Comparison of ENCODE assay signal across 13 mouse cellular contexts in genomic region chr8:45380598-45380997, GRCm38 (mm10). TPM values are rescaled to one million over a fixed set of nuclear protein-coding genes. Genes with fewer than 3 reads are reported as not detected.
DNase-seq lines count a peak whose midpoint lies in the region; ATAC-seq and TF ChIP-seq lines count a peak whose summit lies in the region.
"Had no signal": no experiment of that assay in that cellular context is flagged by ENCODE, and none has a peak within 500 bp of the region (broad histone marks: within the 10 kb centered on the region; RNA-seq: fewer than 3 reads in every experiment).

No protein-coding gene starts in this region.

- H3K36me3 ChIP-seq in heart, embryonic 10.5 days: no peaks in the 10 kb centered on the region
- H3K36me3 ChIP-seq in lung, embryonic 16.5 days (ENCODE audit: control insufficient read depth, insufficient read depth, low read length): no peaks in the 10 kb centered on the region
- H3K36me3 ChIP-seq in limb, embryonic 12.5 days: no peaks in the 10 kb centered on the region
- H3K36me3 ChIP-seq in stomach, postnatal 0 days (ENCODE audit: control insufficient read depth, insufficient read depth, low read length): no peaks in the 10 kb centered on the region
- H3K36me3 ChIP-seq: liver, embryonic 15.5 days had no signal

- H3K9ac ChIP-seq in lung, embryonic 16.5 days (ENCODE audit: low read length): no peak overlapping the region
- no peak overlapping the region for H3K9ac ChIP-seq in limb, embryonic 12.5 days (replicated peaks)
- no peak overlapping the region for H3K9ac ChIP-seq in stomach, postnatal 0 days (ENCODE audit: low read length)
- H3K9ac ChIP-seq: liver, embryonic 15.5 days had no signal

- 11% methylated on average over 4 of the region's 4 CpGs for WGBS in heart, embryonic 10.5 days
- WGBS in lung, embryonic 16.5 days: 13% methylated on average over 4 of the region's 4 CpGs
- 40% methylated on average over 4 of the region's 4 CpGs for WGBS in lung, adult 2 months
- 24% methylated on average over 4 of the region's 4 CpGs for WGBS in limb, embryonic 12.5 days
- 46% methylated on average over 4 of the region's 4 CpGs for WGBS in stomach, postnatal 0 days

- TF ChIP-seq CTCF in lung, adult 2 months (IDR thresholded peaks at IDR 0.05; ENCODE audit: insufficient read depth, low read length): no peak
- TF ChIP-seq CTCF in stomach, postnatal 0 days (IDR thresholded peaks at IDR 0.05; ENCODE audit: low read depth): no peak
- TF ChIP-seq CTCF in layer of hippocampus, adult 2 months (conservative IDR thresholded peaks at IDR 0.05): no peak

- ATAC-seq in lung, embryonic 16.5 days (ENCODE audit: low read depth): no peak
- no peak for ATAC-seq in limb, embryonic 12.5 days (ENCODE audit: insufficient number of reproducible peaks, insufficient read depth, low FRiP score, low TSS enrichment, low read depth)
- no peak for ATAC-seq in stomach, postnatal 0 days (ENCODE audit: low FRiP score, low TSS enrichment)

- H3K27me3 ChIP-seq in heart, embryonic 10.5 days (ENCODE audit: insufficient read depth, poor library complexity, severe bottlenecking): peaks cover 12% of the 10 kb centered on the region
- peaks cover 9% of the 10 kb centered on the region for H3K27me3 ChIP-seq in lung, embryonic 16.5 days (ENCODE audit: control insufficient read depth, insufficient read depth, low read depth, low read length)
- peaks cover 18% of the 10 kb centered on the region for H3K27me3 ChIP-seq in limb, embryonic 12.5 days
- no peaks in the 10 kb centered on the region for H3K27me3 ChIP-seq in stomach, postnatal 0 days (ENCODE audit: control insufficient read depth, insufficient read depth, low read length)

- peak overlapping the region; percentile 66; the same call in 1 of the 2 replicates for H3K4me2 ChIP-seq in lung, embryonic 16.5 days (ENCODE audit: low read depth, low read length)
- peak overlapping the region; percentile 88 for H3K4me2 ChIP-seq in limb, embryonic 12.5 days
- H3K4me2 ChIP-seq in stomach, postnatal 0 days (replicated peaks; ENCODE audit: low read depth): no peak overlapping the region

- intact Hi-C loops in heart, postnatal 36 days (cut with DNase I): no loop called here

- no peak overlapping the region for H3K27ac ChIP-seq in heart, embryonic 10.5 days
- H3K27ac ChIP-seq in lung, embryonic 16.5 days (ENCODE audit: low read length): no peak overlapping the region
- H3K27ac ChIP-seq in limb, embryonic 12.5 days: no peak overlapping the region
- no peak overlapping the region for H3K27ac ChIP-seq in stomach, postnatal 0 days (replicated peaks)
- no peak overlapping the region for H3K27ac ChIP-seq in layer of hippocampus, adult 2 months
- H3K27ac ChIP-seq: liver, embryonic 15.5 days had no signal

- TF ChIP-seq POLR2A in lung, adult 2 months (IDR thresholded peaks at IDR 0.05; ENCODE audit: borderline replicate concordance, extremely low read depth, low read depth, low read length): no peak

- no peak for TF ChIP-seq EP300 in stomach, postnatal 0 days (optimal IDR thresholded peaks at IDR 0.05)

- H3K9me3 ChIP-seq in heart, embryonic 10.5 days: no peaks in the 10 kb centered on the region
- no peaks in the 10 kb centered on the region for H3K9me3 ChIP-seq in lung, embryonic 16.5 days (ENCODE audit: control insufficient read depth, low read length)
- H3K9me3 ChIP-seq in limb, embryonic 12.5 days: no peaks in the 10 kb centered on the region
- H3K9me3 ChIP-seq in stomach, postnatal 0 days (ENCODE audit: control insufficient read depth, low read length): no peaks in the 10 kb centered on the region
- H3K9me3 ChIP-seq: liver, embryonic 15.5 days had no signal

- no peak for DNase-seq in heart, embryonic 10.5 days (ENCODE audit: low spot score)
- DNase-seq in heart, postnatal 36 days: no peak
- DNase-seq in lung, adult 2 months: no peak
- DNase-seq in stomach, postnatal 0 days (ENCODE audit: low spot score): no peak
- no peak for DNase-seq in layer of hippocampus, adult 2 months (ENCODE audit: low spot score in 2 of 2)
- DNase-seq in urinary bladder, postnatal 10 days (ENCODE audit: low spot score): no peak
- DNase-seq: adrenal gland, postnatal 25 days; gastrocnemius, postnatal 10 days; thymus, postnatal 14 days had no signal

- peak overlapping the region; percentile 62; the same call in 1 of the 2 replicates for H3K4me3 ChIP-seq in heart, embryonic 10.5 days
- H3K4me3 ChIP-seq in lung, embryonic 16.5 days (ENCODE audit: low read length): peak overlapping the region; percentile 40; the same call in 1 of the 2 replicates
- H3K4me3 ChIP-seq in lung, adult 2 months (replicated peaks; ENCODE audit: extremely low read depth, low read depth, low read length): no peak overlapping the region
- peak overlapping the region; percentile 46; the same call in 1 of the 2 replicates for H3K4me3 ChIP-seq in limb, embryonic 12.5 days (replicated peaks)
- H3K4me3 ChIP-seq in stomach, postnatal 0 days (ENCODE audit: low read depth, low read length): peak overlapping the region; percentile 36; the same call in 1 of the 2 replicates
- no peak overlapping the region for H3K4me3 ChIP-seq in layer of hippocampus, adult 2 months
- H3K4me3 ChIP-seq: liver, embryonic 15.5 days had no signal

- H3K4me1 ChIP-seq in heart, embryonic 10.5 days: peaks cover 15% of the 10 kb centered on the region
- H3K4me1 ChIP-seq in lung, embryonic 16.5 days (replicated peaks; ENCODE audit: control insufficient read depth, insufficient read depth, low read length): peaks cover 9% of the 10 kb centered on the region
- H3K4me1 ChIP-seq in lung, adult 2 months (ENCODE audit: control insufficient read depth, insufficient read depth, low read length): no peaks in the 10 kb centered on the region
- H3K4me1 ChIP-seq in limb, embryonic 12.5 days (replicated peaks): peaks cover 15% of the 10 kb centered on the region
- peaks cover 4% of the 10 kb centered on the region; the same call in 1 of the 2 replicates for H3K4me1 ChIP-seq in stomach, postnatal 0 days (replicated peaks; ENCODE audit: control insufficient read depth, insufficient read depth)
- H3K4me1 ChIP-seq: liver, embryonic 15.5 days had no signal

RNA-seq across cellular contexts. Expression of gene Fam149a, which starts 1.5 kb away (rescaled TPM):
- polyA plus RNA-seq in heart, embryonic 10.5 days (2016; fragmentation: Nextera tagmentation; extraction: Ambion mirVana): 7.7 and 8.8 TPM in 2 replicates
- 1 to 10 TPM; 3.0 to 3.4 TPM for total RNA-seq in heart, postnatal 36 days (2021)
- 8.7 and 9.8 TPM in 2 replicates for polyA plus RNA-seq in lung, embryonic 16.5 days (2015; fragmentation: Nextera tagmentation; extraction: Ambion mirVana)
- 10.7 and 10.9 TPM in 2 replicates for polyA plus RNA-seq in lung, adult 2 months (2012; rRNA removed)
- polyA plus RNA-seq in limb, embryonic 12.5 days (2016; fragmentation: Nextera tagmentation; extraction: Ambion mirVana): 12.0 and 13.0 TPM in 2 replicates
- 15.9 and 17.9 TPM in 2 replicates for polyA plus RNA-seq in stomach, postnatal 0 days (2015; fragmentation: Nextera tagmentation; extraction: Ambion mirVana)
- 10 to 100 TPM; 12.1 to 12.5 TPM for total RNA-seq in layer of hippocampus, adult 2 months (2021)
- total RNA-seq: megakaryocyte-erythroid progenitor cell, adult 5-6 weeks had no signal

RNA-seq across cellular contexts. Expression of gene Tlr3, which starts 30.3 kb away (rescaled TPM):
- 0.79 and 1.6 TPM in 2 replicates for polyA plus RNA-seq in heart, embryonic 10.5 days (2016; fragmentation: Nextera tagmentation; extraction: Ambion mirVana)
- 1 to 10 TPM; 6.5 to 8.0 TPM for total RNA-seq in heart, postnatal 36 days (2021)
- 2.7 and 4.7 TPM in 2 replicates for polyA plus RNA-seq in lung, embryonic 16.5 days (2015; fragmentation: Nextera tagmentation; extraction: Ambion mirVana)
- 5.3 and 6.8 TPM in 2 replicates for polyA plus RNA-seq in lung, adult 2 months (2012; rRNA removed)
- polyA plus RNA-seq in limb, embryonic 12.5 days (2016; fragmentation: Nextera tagmentation; extraction: Ambion mirVana): 0.46 and 0.77 TPM in 2 replicates
- polyA plus RNA-seq in stomach, postnatal 0 days (2015; fragmentation: Nextera tagmentation; extraction: Ambion mirVana): 2.9 and 3.2 TPM in 2 replicates
- 10 to 100 TPM in 1 of 2 experiments, 1 to 10 TPM in 1; 7.6 to 10.5 TPM for total RNA-seq in layer of hippocampus, adult 2 months (2021)

RNA-seq across cellular contexts. Expression of gene Cyp4v3, which starts 47.6 kb away (rescaled TPM):
- 0.26 and 0.37 TPM in 2 replicates for polyA plus RNA-seq in heart, embryonic 10.5 days (2016; fragmentation: Nextera tagmentation; extraction: Ambion mirVana)
- total RNA-seq in heart, postnatal 36 days (2021): 1 to 10 TPM; 2.3 to 2.4 TPM
- polyA plus RNA-seq in lung, embryonic 16.5 days (2015; fragmentation: Nextera tagmentation; extraction: Ambion mirVana): 1.4 and 1.9 TPM in 2 replicates
- 7.4 and 9.7 TPM in 2 replicates for polyA plus RNA-seq in lung, adult 2 months (2012; rRNA removed)
- polyA plus RNA-seq in limb, embryonic 12.5 days (2016; fragmentation: Nextera tagmentation; extraction: Ambion mirVana): 1.1 and 1.6 TPM in 2 replicates
- polyA plus RNA-seq in stomach, postnatal 0 days (2015; fragmentation: Nextera tagmentation; extraction: Ambion mirVana): 5.1 and 6.3 TPM in 2 replicates
- 1 to 10 TPM; 6.7 to 8.3 TPM for total RNA-seq in layer of hippocampus, adult 2 months (2021)

Comparison
In these comparisons a context has a peak if more than half of its experiments do, and no peak if none do; other contexts are left out.
1. H3K4me3 ChIP-seq: peak in heart, embryonic 10.5 days (single experiment), lung, embryonic 16.5 days (single experiment), limb, embryonic 12.5 days (single experiment) and stomach, postnatal 0 days (single experiment); none in lung, adult 2 months (single experiment) and layer of hippocampus, adult 2 months (single experiment).